Mouse (Mus musculus): ENCODE measurements around the gene 2610001J05Rik. TPM values are rescaled to one million over a fixed set of nuclear protein-coding genes. Genes with fewer than 3 reads are reported as not detected.
"Not testable (repeated sequence)": the region's sequence is repeated elsewhere in the genome, so short reads cannot be mapped to it uniquely, and the experiment has no call there.

Gene 2610001J05Rik
- polyA plus RNA-seq, 1 experiment from 2014 or later, result 92.6 TPM

GRCm38 (mm10) chr6:13854230-13854629 is 17.1 kb downstream of the 2610001J05Rik start:
- no peaks in the 10 kb centered on the region for H3K4me1 ChIP-seq (replicated peaks)
- WGBS, result 17% methylated on average over 11 of the region's 11 CpGs
- H3K9me3 ChIP-seq, result no peaks in the 10 kb centered on the region
- H3K36me3 ChIP-seq, result no peaks in the 10 kb centered on the region
- no peak overlapping the region for H3K9ac ChIP-seq (replicated peaks)
- H3K27me3 ChIP-seq, result no peaks in the 10 kb centered on the region
- H3K27ac ChIP-seq, result no peak overlapping the region
- no peak overlapping the region for H3K4me2 ChIP-seq (replicated peaks)
- H3K4me3 ChIP-seq (replicated peaks), result no peak overlapping the region
- ATAC-seq, result no peak

GRCm38 (mm10) chr6:13853244-13853643 is 18.1 kb downstream of the 2610001J05Rik start:
- no peaks in the 10 kb centered on the region for H3K9me3 ChIP-seq
- H3K27me3 ChIP-seq, result no peaks in the 10 kb centered on the region
- H3K4me3 ChIP-seq (replicated peaks), result no peak overlapping the region
- H3K4me2 ChIP-seq (replicated peaks), result no peak overlapping the region
- no peak for ATAC-seq
- no peaks in the 10 kb centered on the region for H3K4me1 ChIP-seq (replicated peaks)
- H3K9ac ChIP-seq (replicated peaks), result no peak overlapping the region
- WGBS, result 79% methylated on average over 4 of the region's 4 CpGs
- no peak overlapping the region for H3K27ac ChIP-seq
- no peaks in the 10 kb centered on the region for H3K36me3 ChIP-seq

- not testable (repeated sequence) for H3K4me3 ChIP-seq (replicated peaks); H3K27ac ChIP-seq; H3K4me1 ChIP-seq (replicated peaks); H3K9ac ChIP-seq (replicated peaks); ATAC-seq; H3K36me3 ChIP-seq; H3K27me3 ChIP-seq; H3K9me3 ChIP-seq; H3K4me2 ChIP-seq (replicated peaks)
- WGBS, result 100% methylated on average over 1 of the region's 1 CpGs
Observed at GRCm38 (mm10) chr6:13846031-13846430, 25.3 kb downstream of the 2610001J05Rik start.

GRCm38 (mm10) chr6:13839345-13840054 is 31.8 kb downstream of the 2610001J05Rik start, which contains the start of gene Gpr85:
Gene Gpr85, minus strand, starts transcription at chr6:13839942.
- Histone ChIP-seq H3K36me3 (no peaks in the 10 kb centered on the region), H3K4me2 (replicated peaks) (peak within 1 kb of the TSS; percentile 65), H3K9me3 (no peaks in the 10 kb centered on the region), H3K27me3 (no peaks in the 10 kb centered on the region), H3K4me1 (replicated peaks) (peaks cover 26% of the 10 kb centered on the region), H3K9ac (replicated peaks) (peak within 1 kb of the TSS; percentile 93), H3K27ac (peak within 1 kb of the TSS; percentile 99), H3K4me3 (replicated peaks) (peak within 1 kb of the TSS; percentile 66)
- 42% methylated on average over 18 of the region's 18 CpGs for WGBS
- 0 out of 2 replicates have a peak, but pooled peaks have one; percentile 1 for ATAC-seq

GRCm38 (mm10) chr6:13838677-13839344 is 32.5 kb downstream of the 2610001J05Rik start:
- Histone ChIP-seq H3K9ac (replicated peaks) (peak overlapping the region; percentile 93), H3K27me3 (no peaks in the 10 kb centered on the region), H3K4me3 (replicated peaks) (peak overlapping the region; percentile 66), H3K27ac (peak overlapping the region; percentile 99), H3K36me3 (no peaks in the 10 kb centered on the region), H3K4me2 (replicated peaks) (peak overlapping the region; percentile 65), H3K9me3 (no peaks in the 10 kb centered on the region), H3K4me1 (replicated peaks) (peaks cover 27% of the 10 kb centered on the region)
- peak; percentile 93 for ATAC-seq
- under 1% methylated on average over 41 of the region's 41 CpGs for WGBS

- Histone ChIP-seq H3K4me2 (replicated peaks) (peak overlapping the region; percentile 65), H3K36me3 (no peaks in the 10 kb centered on the region), H3K4me3 (replicated peaks) (peak overlapping the region; percentile 66), H3K9ac (replicated peaks) (peak overlapping the region; percentile 93), H3K9me3 (no peaks in the 10 kb centered on the region), H3K27me3 (no peaks in the 10 kb centered on the region), H3K4me1 (replicated peaks) (peaks cover 33% of the 10 kb centered on the region), H3K27ac (peak overlapping the region; percentile 99)
- ATAC-seq, result peak; percentile 38
- under 1% methylated on average over 19 of the region's 19 CpGs for WGBS
Observed at GRCm38 (mm10) chr6:13837916-13838676, 33.2 kb downstream of the 2610001J05Rik start.

GRCm38 (mm10) chr6:13836967-13837570 is 34.2 kb downstream of the 2610001J05Rik start:
- 72% methylated on average over 3 of the region's 3 CpGs for WGBS
- H3K9me3 ChIP-seq, result no peaks in the 10 kb centered on the region
- ATAC-seq, result no peak

GRCm38 (mm10) chr6:13835720-13836665 is 35.3 kb downstream of the 2610001J05Rik start:
- peak; percentile 59 for ATAC-seq
- 42% methylated on average over 17 of the region's 17 CpGs for whole genome bisulfite sequencing
- H3K4me3 ChIP-seq (replicated peaks), result peak overlapping the region; percentile 66
- H3K4me1 ChIP-seq (replicated peaks), result peaks cover 47% of the 10 kb centered on the region
- no peaks in the 10 kb centered on the region for H3K9me3 ChIP-seq
- H3K9ac ChIP-seq (replicated peaks), result peak overlapping the region; percentile 93
- no peaks in the 10 kb centered on the region for H3K27me3 ChIP-seq
- no peaks in the 10 kb centered on the region for H3K36me3 ChIP-seq
- peak overlapping the region; percentile 99 for H3K27ac ChIP-seq
- H3K4me2 ChIP-seq (replicated peaks), result peak overlapping the region; percentile 65

More at GRCm38 (mm10) chr6:13836967-13837570, 34.2 kb downstream of the 2610001J05Rik start:
- peak overlapping the region; percentile 99 for H3K27ac ChIP-seq
- H3K36me3 ChIP-seq, result no peaks in the 10 kb centered on the region
- H3K4me2 ChIP-seq (replicated peaks), result peak overlapping the region; percentile 65
- H3K27me3 ChIP-seq, result no peaks in the 10 kb centered on the region
- H3K4me3 ChIP-seq (replicated peaks), result peak overlapping the region; percentile 66
- peaks cover 42% of the 10 kb centered on the region for H3K4me1 ChIP-seq (replicated peaks)
- H3K9ac ChIP-seq (replicated peaks), result peak overlapping the region; percentile 93

GRCm38 (mm10) chr6:13832770-13833169 is 38.5 kb downstream of the 2610001J05Rik start:
- Histone ChIP-seq H3K36me3 (no peaks in the 10 kb centered on the region), H3K4me1 (replicated peaks) (peaks cover 47% of the 10 kb centered on the region), H3K9me3 (no peaks in the 10 kb centered on the region), H3K4me3 (replicated peaks) (no peak overlapping the region; the same call in 1 of the 2 replicates), H3K4me2 (replicated peaks) (no peak overlapping the region), H3K27ac (no peak overlapping the region), H3K27me3 (no peaks in the 10 kb centered on the region), H3K9ac (replicated peaks) (no peak overlapping the region)
- 57% methylated on average over 2 of the region's 2 CpGs for WGBS
- no peak for ATAC-seq

GRCm38 (mm10) chr6:13828877-13829276 is 42.4 kb downstream of the 2610001J05Rik start:
- Histone ChIP-seq H3K9me3 (no peaks in the 10 kb centered on the region), H3K36me3 (no peaks in the 10 kb centered on the region), H3K27me3 (no peaks in the 10 kb centered on the region), H3K4me3 (replicated peaks) (no peak overlapping the region), H3K9ac (replicated peaks) (no peak overlapping the region), H3K27ac (no peak overlapping the region), H3K4me2 (replicated peaks) (no peak overlapping the region), H3K4me1 (replicated peaks) (peaks cover 20% of the 10 kb centered on the region)
- 68% methylated on average over 1 of the region's 1 CpGs for WGBS
- ATAC-seq, result no peak
